Mouse (Mus musculus) layer of hippocampus, postnatal 36 days (tissue): ENCODE measurements around the gene Gm43552. TPM values are rescaled to one million over a fixed set of nuclear protein-coding genes. Genes with fewer than 3 reads are reported as not detected.

ENCODE experiments used
- DNase-seq, 2 experiments: peaks; one replicate each; pipeline ENCODE4 v3.0.0; 2022
- total RNA-seq, 2 experiments: library from RNA; stranded (reverse); gene quantifications; 2 replicates each; pipeline ENCODE4 v1.2.3; 2021

The Gm43552 gene
- total RNA-seq, 2 experiments from 2014 or later = 4.5 to 7.7 TPM

- DNase-seq = peak; percentile 95 to 96
Measured at GRCm38 (mm10) chr5:65435806-65436561, 56.6 kb downstream of the Gm43552 start, which contains the start of gene Ugdh. Gene Ugdh, minus strand, starts transcription at chr5:65435949.

GRCm38 (mm10) chr5:65435363-65435805 lies 57.2 kb downstream of the Gm43552 start:
- DNase-seq = no peak

GRCm38 (mm10) chr5:65434471-65435362 lies 57.9 kb downstream of the Gm43552 start:
- DNase-seq = no peak

GRCm38 (mm10) chr5:65429441-65429840 lies 63.2 kb downstream of the Gm43552 start:
- no peak for DNase-seq

- no peak for DNase-seq
Measured at GRCm38 (mm10) chr5:65428321-65428720, 64.3 kb downstream of the Gm43552 start.

GRCm38 (mm10) chr5:65425251-65425650 lies 67.4 kb downstream of the Gm43552 start:
- DNase-seq = no peak

- no peak for DNase-seq
Measured at GRCm38 (mm10) chr5:65424215-65424614, 68.4 kb downstream of the Gm43552 start.

GRCm38 (mm10) chr5:65422803-65423202 lies 69.8 kb downstream of the Gm43552 start:
- no peak for DNase-seq

- no peak for DNase-seq
Measured at GRCm38 (mm10) chr5:65420822-65421221, 71.8 kb downstream of the Gm43552 start.

GRCm38 (mm10) chr5:65419136-65419535 lies 73.5 kb downstream of the Gm43552 start:
- DNase-seq = no peak

GRCm38 (mm10) chr5:65415653-65416458 lies 76.8 kb downstream of the Gm43552 start:
- no peak for DNase-seq

- DNase-seq = no peak
Measured at GRCm38 (mm10) chr5:65407989-65408388, 84.6 kb downstream of the Gm43552 start.

GRCm38 (mm10) chr5:65401251-65401994 lies 91.2 kb downstream of the Gm43552 start:
- DNase-seq = peak; percentile 60 to 68

GRCm38 (mm10) chr5:65394425-65394824 lies 98.2 kb downstream of the Gm43552 start:
- no peak for DNase-seq

- no peak for DNase-seq
Measured at GRCm38 (mm10) chr5:65391753-65392152, 100.9 kb downstream of the Gm43552 start.

GRCm38 (mm10) chr5:65390648-65391644 lies 101.7 kb downstream of the Gm43552 start, which contains the start of the genes Rpl9 and Lias:
Gene Rpl9, minus strand, starts transcription at chr5:65391444.
Gene Lias, plus strand, starts transcription at chr5:65391497.
- DNase-seq = peak; percentile 99

GRCm38 (mm10) chr5:65387008-65387867 lies 105.4 kb downstream of the Gm43552 start:
- no peak for DNase-seq

GRCm38 (mm10) chr5:65385704-65386103 lies 106.9 kb downstream of the Gm43552 start:
- DNase-seq = no peak
